Mouse (Mus musculus): ENCODE measurements at regions not wholly inside any gene's neighbourhood (a gene's known extent, or its start where the extent isn't known, plus 50 kb on each side); places are given as distances from the start of the nearest gene placed in this dataset.

DNA sequence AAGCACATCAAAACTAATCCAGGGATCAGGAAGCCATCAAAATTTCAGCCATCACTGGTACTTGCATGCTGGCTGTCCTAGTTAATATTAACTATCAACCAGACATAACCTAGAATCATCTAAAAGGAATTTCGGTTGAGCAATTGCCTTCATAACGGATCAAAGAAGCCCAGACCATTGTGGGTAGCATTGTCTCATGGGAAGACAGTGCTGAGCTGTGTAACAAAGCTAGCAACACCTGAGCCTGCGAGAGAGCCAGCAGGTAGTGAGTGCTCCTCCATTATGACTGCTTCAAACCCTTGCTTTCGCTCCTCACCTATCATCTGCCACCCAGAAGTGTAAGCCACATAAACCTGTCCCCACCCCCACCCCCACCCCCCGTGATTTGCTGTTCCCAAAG is 169.6 kb upstream of the Fat1 start:
- no peak for DNase-seq

DNA sequence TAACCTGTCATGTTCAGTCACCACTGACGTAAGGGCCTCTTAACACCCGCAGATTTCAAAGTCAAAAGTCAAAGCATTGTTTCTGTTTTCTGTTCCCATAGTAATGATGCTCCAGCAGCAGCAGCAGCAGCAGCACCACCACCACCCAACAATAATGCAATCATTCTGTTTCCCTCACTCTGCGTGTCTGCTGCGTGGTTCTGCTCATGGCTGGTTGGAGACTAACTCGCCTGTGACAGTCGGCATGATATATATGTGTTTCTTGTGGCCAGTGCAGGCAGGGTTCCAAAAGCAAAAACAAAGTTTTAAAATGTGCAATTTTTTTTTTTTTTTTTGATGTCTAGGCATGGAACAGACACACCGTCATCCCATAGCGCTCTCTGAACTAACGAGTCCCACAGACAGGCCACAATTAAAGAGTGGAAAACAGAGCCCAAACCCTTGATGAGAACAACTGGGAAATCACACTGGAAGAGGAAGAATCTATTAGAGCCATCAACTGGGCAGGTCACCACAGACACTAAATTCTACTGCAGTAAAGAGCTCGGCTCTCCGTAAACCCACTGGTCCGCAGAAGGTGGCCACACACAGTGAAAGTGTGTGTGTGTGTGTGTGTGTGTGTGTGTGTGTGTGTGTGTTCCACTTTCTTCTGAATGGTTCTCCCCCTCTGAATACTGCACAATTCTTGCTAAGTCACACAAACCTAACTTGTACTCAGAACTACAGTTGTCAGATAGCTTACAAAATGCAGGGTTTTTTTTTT is 169.0 kb upstream of the Fat1 start:
- no peak for DNase-seq

DNA sequence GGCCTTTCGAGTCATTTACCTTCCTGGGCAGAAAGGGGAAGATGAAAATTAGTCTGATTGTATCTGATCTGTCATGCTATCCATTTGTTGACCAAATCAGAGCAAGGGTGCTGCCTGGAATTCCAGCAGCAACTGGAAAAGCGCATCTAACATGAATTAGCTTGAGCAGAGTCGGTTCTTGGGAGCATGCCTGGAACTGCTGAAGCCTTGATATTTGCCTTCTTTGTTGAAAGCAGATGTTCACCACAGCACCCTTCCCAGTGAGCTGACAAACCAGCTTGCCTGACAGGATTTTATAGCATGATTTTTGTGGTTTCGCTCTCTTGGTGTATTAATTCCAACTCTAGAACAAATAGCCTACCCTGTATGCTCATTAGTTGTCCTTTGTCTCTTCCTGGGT is 168.0 kb upstream of the Fat1 start:
- DNase-seq, result no peak

DNA sequence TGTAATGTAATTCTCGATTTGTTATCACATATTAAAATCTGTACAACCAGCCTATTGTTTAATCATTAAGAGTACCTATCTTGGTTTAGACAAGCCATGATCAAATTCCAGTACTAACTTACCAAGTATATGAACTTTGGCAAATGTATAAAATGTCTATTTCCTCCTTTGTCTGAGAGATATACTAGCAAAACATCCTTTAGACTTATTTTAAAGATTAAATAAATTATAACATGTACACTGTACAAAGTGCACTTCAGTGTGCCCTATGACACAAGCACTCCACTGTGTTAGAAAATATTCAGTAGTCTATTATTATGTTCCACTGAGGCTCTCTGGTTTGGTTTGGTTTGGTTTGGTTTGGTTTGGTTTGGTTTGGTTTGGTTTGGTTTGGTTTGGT is 156.0 kb upstream of the Fat1 start:
- no peak for DNase-seq

DNA sequence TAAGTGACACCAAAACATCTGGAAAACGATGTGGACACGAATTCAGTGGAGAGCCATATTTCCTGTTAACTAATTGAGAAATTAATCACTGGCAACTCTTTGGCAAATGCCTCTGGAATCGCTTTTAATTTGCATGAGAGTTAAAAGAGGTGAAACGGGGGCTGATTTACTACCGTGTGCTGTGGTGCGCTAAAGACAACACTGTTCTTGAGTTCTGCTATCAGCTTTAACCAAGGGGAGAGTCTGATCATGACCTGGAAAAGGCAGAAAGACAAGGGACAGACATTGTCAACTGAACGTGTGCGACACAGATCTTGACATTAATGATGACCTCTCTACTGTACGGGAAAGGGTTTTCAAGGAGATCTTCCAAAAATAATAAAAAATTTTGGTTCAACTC is 152.8 kb upstream of the Fat1 start:
- no peak for DNase-seq

DNA sequence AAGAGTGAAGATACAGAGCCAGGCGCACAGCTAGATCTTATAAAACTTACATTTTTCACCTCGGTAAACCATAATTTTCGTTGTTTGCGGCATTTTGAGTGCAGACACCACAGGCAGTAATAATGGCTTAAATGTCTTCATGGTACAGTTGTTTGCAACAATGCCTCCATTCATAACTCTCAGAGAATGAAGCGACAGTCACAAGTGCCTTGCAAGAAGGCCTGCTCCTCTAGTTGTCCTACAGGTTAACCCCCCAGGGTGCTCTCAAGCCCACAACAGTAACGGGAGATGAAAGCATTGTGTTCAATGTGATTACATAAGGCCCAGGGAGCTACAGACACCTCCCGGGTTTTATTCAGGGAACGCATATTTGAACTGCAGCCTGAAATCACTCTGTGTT is 150.1 kb upstream of the Fat1 start:
- DNase-seq, result no peak

DNA sequence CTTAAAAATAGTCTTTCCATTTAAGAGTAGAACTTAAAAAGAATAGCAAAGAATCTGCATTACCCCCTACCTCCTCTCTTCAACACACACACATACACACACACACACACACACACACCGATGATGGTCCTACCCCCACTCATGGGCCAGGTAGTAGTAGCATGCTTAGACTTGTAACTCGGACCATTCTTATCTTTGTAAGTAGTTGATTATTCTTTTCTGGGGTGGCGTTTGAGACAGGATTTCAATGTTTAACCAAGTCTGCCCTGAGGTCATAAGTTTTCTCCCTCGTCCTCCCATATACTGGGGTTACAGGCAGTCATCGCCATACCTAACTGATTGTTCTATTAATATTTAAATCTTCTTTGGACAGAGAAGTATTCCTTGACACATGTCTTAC is 148.5 kb upstream of the Fat1 start:
- DNase-seq, result no peak

DNA sequence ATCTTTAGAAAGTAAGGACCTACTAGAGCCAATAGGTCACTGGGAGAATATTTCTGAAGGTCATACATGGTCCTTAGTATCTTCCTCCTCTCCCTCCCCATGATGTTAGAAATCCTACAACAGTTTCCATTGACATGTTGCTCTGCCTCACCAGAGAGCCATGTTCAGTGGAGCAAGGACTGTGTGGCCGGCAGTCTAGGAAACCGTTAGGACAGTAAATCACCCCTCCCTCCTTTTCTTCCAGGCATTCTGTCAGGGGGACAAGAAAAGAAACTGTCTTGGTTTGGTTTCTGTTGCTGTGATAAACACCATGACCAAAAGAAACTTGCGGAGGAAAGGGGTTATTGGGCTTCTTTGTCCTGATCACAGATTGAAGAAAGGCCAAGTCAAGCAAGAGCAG is 147.0 kb upstream of the Fat1 start:
- DNase-seq, result no peak

DNA sequence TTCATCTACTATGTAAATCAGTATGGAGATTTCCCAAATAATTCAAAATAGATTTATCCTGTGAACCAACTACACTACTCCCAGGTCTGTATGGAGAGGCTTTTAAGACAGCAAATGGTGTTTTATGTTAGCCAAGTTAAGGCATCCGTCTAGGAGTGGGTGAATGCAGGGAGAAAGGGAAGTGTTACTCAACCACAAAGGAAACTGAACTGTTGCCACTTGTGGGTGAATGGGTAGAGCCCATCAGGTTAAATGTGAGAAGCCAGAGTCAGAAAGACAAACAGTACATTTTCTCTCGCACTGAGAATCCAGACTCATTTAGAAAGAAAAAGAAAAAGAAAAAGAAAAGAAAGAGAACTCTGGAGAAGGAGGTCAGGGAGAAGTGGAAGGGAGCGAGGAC is 135.7 kb upstream of the Fat1 start:
- DNase-seq, result no peak

DNA sequence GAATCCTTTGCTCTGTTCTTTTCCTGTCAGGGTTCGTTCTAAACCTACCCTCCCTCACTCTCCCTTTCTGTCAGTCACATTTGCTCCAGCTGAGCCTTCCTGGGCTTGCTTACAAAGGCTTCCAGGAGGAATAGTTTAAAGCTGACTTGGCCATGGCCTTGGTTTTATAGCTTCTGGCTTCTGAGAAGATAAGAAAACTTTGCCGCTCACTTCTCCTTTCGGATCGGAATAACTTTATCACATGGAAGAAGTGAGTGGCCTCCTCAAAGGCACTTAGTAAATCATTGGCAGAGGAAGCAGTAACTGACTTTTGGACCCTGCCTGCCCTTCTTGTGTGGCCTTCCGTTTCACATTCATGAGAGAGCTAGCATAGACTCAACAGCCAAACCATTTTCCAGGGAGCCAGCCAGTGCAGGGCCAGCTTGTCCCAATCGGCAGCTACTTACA is 134.4 kb upstream of the Fat1 start:
- no peak for DNase-seq

DNA sequence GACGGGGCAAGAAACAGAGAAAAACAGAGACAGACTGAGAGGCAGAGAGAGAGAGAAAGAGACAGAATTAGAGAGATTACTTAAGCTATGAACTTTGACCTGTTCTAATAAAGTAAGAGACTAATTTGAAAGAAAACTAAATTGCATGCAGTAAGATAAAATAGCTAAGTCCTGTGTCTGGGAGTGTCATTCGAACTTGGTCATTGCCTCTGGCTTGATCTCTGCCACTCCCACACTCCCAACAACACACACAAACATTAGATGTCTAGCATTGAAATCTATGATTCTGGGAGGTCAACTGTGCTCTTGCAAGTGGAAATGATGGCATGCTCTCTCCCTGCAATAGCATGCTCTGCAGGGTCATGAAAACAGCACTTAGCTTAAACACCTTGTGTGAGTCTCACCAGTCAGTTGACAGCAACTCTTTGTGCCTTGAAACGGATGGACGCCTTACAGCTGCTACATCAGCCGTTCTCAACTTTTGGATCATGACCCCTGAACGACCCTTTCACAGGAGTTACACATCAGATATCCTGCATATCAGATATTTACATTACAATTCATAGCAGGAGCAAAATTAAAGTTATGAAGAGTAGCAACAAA is 133.5 kb upstream of the Fat1 start:
- no peak for DNase-seq

DNA sequence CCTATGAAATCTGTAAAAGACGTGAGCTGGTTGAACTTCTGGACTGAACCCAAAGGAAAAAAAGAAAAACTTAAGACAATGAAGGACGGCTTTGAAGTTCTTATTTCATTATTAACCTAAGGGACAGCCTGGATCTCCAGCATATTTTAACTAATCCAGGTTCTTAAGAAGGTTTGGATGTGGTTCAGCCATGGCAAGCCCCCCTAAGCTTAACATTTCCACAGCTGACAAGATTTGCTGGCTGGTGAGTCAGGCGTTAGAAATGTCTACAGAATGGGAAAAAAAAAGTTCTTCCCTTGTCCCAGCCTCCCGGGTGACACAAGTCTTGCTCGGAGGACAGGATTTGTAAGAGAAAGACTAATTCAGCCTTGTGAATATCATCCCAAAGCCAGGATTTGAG is 132.9 kb upstream of the Fat1 start:
- DNase-seq, result no peak

DNA sequence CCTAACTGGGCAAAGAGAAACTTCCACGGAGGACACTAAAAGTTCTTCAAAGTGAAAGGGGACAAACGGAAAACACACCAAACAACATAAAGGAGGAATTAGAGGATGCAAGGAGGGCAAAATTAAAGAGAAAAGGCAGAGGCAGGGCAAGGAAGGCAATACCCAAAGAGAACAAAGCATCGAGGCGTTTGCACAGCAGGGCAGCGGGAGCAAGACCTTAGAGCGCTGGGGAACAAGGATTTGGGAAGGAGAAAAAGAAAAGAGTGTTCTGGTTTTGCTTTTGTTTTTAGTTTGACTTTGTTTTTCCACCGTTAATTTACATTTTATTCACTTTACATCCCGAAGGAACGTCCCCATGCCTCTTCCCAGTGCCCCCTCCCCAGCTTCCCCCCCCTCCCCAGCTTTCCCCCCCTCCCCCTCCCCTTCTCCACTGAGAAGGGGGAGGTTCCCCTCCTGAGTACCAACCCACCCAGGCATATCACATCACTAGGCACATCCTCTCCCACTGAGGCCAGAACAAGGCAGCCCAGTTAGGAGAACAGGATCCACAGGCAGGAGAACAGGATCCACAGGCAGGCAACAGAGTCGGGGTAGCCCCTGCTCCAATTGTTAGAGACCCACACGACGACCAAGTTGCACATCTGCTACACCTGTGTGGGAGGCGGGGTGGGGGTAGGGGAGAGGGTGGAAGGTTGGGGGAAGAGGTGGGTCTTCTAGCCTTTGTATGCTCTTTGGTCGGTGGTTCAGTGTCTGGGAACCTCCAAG is 130.7 kb upstream of the Fat1 start:
- DNase-seq, result no peak

DNA sequence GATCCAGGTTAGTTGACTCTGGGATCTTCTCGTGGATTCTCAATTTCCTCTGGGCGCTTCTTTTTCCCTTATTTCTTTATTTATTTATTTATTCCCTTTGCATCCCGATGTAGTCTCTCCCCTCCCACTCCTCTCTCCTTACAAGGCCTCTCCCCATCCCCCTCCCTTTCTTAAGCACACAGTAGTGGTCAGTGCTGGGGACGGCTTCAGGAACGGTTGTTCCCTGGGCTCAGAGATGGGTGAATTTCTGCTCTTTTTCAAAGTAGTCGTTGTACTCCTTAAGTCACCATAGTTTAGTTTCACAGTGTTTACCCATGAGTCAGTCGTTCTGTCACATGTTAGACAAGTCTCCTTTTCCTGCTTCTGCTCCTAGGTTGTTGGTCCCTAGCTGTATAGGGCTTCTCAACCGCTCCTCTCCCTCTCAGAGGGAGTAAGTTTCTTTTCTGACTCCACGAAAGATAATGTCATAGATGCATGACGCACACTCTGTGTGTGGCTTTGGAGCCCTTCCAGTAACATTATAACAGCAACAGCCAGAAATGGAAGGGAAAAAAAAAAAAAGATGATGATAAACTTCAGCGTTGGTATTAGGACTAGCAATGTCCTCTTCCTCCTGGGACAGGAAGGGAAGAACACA is 129.9 kb upstream of the Fat1 start:
- no peak for DNase-seq

DNA sequence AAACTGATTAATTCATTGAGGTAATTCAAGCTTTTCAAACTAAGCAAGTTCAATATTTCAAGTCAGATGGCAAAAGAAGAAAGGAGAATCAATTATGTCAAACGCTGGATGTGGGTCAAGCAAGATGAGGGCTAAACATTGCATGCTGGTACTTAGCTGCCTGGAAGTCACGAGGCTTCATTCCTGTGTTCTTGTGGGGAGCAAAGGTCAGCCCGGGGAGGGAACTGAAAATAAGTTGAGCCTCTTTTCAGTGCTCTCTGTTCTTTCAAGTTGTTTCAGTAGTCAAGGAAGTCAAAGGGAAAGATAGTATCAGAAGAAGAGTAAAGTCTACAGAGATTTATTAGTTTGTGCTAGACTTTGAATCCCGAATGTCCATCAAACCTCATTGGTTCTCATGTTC is 122.9 kb upstream of the Fat1 start:
- no peak for DNase-seq

DNA sequence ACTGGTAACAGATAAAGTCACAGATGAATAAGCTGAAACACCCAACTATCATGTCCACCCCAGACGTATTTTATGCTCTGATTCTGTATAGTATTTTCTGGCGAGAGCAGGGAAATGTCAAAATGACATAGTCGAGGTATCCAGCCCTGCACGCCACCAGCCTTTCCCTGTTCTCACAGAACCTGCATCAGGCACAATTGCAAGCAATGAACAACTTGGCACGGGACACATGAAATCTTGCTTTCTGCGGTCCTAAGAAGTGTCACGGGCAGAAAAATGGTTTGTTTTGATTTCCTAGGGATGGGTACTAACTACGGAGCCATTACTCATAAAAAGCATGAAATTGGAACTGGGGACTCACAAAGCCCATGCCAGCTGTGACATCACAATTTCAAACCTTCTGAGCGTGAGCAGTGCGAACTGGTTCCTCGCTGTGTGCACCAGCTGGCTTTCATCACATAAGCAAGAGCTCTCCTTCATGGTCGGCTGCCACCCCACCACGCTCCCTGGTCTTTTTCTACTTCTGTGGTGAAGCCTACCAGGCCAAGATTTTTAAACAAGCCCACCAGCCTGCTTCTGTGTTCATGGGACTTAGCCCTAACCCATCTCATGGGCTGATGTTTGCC is 117.6 kb upstream of the Fat1 start:
- DNase-seq, result peak; percentile 50

DNA sequence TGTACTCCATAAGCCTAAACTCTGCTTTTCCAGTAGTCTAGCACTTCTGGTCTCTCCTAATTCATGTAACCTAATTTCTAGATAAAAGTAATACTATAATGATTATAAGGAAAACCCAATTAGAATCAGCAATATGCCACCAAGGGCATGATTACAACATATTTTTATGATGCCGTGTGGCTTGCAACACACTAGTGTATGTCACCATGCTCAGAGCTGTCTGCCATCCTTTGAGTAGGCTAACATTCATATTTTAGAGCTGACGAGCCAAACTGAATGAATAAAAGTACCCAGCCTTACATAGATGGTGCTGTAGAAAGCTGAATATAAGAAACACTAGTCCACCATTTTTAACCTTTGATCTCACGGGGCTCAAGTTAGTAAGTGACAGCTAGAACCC is 116.0 kb upstream of the Fat1 start:
- DNase-seq, result no peak

DNA sequence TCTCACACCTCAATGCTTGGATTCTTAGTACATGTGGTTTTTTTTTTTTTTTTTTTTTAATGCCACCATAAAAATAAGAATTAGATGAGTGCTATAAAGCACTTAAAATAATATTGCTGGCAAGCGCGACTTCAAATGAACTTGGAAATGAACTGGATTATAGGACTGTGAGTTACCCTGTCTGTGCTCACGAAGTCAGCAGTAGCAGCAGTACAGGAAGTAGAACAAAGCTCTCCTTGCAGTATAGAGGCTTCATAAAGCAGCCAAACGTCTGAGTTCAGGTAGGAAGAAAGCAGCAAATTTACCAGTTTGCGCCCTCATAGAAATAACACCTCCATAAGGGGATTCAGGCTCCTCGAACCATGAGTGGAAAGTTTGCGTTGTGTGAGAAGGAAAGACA is 115.6 kb upstream of the Fat1 start:
- DNase-seq, result no peak

DNA sequence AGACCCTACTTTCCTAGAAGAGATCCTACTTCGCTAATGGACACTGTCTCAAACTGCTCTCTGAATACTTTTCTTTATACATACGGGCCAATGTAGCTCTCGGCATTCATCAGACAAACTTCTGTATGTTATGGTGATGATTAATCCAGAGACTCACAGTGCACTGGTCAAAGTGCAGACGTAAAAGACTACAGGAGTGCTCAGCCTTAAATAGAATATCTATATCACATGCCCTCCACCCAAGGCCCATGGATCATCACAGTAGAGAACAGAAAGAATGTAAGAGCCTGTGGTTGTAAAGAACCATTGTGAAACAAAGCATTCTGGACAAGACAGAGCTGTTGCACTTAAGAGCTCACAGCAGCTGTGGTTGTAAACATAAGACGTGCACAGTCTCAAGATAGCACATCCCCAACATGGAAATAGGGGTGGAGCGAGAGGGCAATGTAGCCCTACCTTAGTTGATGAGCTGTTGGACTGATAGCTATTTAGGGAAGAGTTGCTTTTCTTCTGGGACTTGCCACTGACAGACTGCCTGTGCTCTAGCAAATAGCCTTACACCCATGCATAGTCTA is 110.0 kb upstream of the Fat1 start:
- no peak for DNase-seq

DNA sequence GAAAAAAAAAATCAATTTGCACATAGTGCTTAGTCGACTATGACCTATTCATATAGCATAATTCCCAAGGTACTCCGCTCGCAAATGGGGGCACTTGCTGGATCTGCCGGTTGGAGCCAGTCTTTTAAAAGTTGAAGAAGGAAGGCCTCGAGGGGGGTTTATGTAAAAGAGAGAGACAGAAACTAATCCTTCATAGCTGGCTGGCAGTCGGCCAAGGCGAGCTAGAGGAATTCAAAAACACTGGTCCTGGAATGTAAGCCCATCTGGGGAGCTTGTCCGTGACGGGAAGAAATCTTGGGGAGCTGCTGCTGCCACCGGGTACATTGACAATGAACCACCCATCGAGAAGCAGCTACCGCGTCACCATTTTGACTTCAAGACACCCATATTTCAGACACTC is 108.3 kb upstream of the Fat1 start:
- DNase-seq, result peak; percentile 29

DNA sequence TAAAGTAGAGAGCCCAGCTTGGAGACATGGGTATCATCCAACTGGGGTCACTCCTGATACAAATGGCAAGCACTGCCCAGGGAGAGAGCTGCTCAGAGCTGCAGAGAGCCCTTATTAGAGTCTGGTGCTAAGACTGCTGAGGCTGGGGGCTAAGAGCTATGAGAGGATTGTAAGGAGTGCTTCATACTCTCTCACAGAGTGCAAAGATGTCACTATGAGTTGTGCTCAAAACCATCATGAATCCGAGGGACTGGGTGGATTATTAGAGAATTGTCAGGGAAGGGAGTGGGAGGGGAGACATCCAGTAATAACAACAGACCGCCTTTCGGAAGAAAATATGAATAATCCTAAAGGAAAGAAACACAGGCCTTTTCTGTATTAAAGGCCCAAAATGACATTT is 107.2 kb upstream of the Fat1 start:
- DNase-seq, result no peak

DNA sequence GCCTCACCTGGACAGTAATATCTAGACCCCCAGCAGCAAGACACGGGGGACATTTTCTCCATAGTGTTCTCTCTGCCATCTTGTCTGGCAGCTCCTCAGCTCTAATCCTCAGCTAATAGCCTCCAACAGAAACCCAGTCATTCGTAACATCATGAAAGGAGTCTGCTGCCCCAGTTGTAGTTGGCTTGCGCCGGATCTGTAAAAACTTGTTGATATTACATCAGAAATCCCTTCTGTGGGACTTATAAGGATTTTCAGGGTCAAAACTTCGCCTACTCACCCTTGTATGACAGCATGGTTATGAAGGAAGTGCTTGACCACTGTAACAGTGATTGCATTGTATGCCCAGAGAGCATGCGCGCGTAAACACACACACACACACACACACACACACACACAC is 96.8 kb upstream of the Fat1 start:
- no peak for DNase-seq

All from cerebellum, adult 9-10 months (tissue).